Mouse (Mus musculus) lung, adult 2 months (tissue): ENCODE data around the gene Kif2c.

Experiments
- CTCF ChIP-seq: fragments of 200-500 bp; IDR thresholded peaks from 2 replicates; pipeline ENCODE4 v1.5.1; 2011; ENCODE audit warnings: mild to moderate bottlenecking, low read length, control low read depth; ENCODE audit not compliant: insufficient read depth
- POLR2A ChIP-seq: fragments of 200-500 bp; IDR thresholded peaks from 2 replicates; pipeline ENCODE4 v1.6.1; 2011; ENCODE audit warnings: low read depth, mild to moderate bottlenecking, control low read depth, low read length, borderline replicate concordance; ENCODE audit errors: extremely low read depth

GRCm38 (mm10) chr4:117202992-117203354 is 20.5 kb upstream of the Kif2c start:
- TF ChIP-seq POLR2A (no peak), CTCF (no peak)
